Mouse (Mus musculus): ENCODE results near the gene Aldh3b1.
A peak's percentile ranks its signal among the peaks of the same experiment; 100 is the strongest.

Aldh3b1 gene

GRCm38 (mm10) chr19:3910206-3910605 lies 19.4 kb downstream of the Aldh3b1 start:
- no peak for DNase-seq (ENCODE audit: low spot score)

GRCm38 (mm10) chr19:3907876-3908660 lies 21.5 kb downstream of the Aldh3b1 start:
- no peak for DNase-seq (ENCODE audit: low spot score)

- peak; percentile 59 for DNase-seq (ENCODE audit: low spot score)
Observed at GRCm38 (mm10) chr19:3906795-3907786, 22.5 kb downstream of the Aldh3b1 start, which contains the start of gene Tcirg1. Tcirg1 (minus strand) TSS chr19:3907133.

- no peak for DNase-seq (ENCODE audit: low spot score)
Observed at GRCm38 (mm10) chr19:3906326-3906725, 23.3 kb downstream of the Aldh3b1 start.

- DNase-seq (ENCODE audit: low spot score): no peak
Observed at GRCm38 (mm10) chr19:3905261-3905969, 24.2 kb downstream of the Aldh3b1 start.

GRCm38 (mm10) chr19:3904363-3904675 lies 25.3 kb downstream of the Aldh3b1 start:
- no peak for DNase-seq (ENCODE audit: low spot score)

- DNase-seq (ENCODE audit: low spot score): no peak
Observed at GRCm38 (mm10) chr19:3903648-3904362, 25.8 kb downstream of the Aldh3b1 start.

- no peak for DNase-seq (ENCODE audit: low spot score)
Observed at GRCm38 (mm10) chr19:3902966-3903365, 26.6 kb downstream of the Aldh3b1 start.

GRCm38 (mm10) chr19:3899618-3900017 lies 30.0 kb downstream of the Aldh3b1 start:
- DNase-seq (ENCODE audit: low spot score): no peak

- DNase-seq (ENCODE audit: low spot score): no peak
Observed at GRCm38 (mm10) chr19:3898952-3899351, 30.7 kb downstream of the Aldh3b1 start.

GRCm38 (mm10) chr19:3897557-3897956 lies 32.1 kb downstream of the Aldh3b1 start:
- DNase-seq (ENCODE audit: low spot score): no peak

GRCm38 (mm10) chr19:3896208-3896607 lies 33.4 kb downstream of the Aldh3b1 start:
- no peak for DNase-seq (ENCODE audit: low spot score)

GRCm38 (mm10) chr19:3895171-3895631 lies 34.4 kb downstream of the Aldh3b1 start:
- DNase-seq (ENCODE audit: low spot score): no peak

- no peak for DNase-seq (ENCODE audit: low spot score)
Observed at GRCm38 (mm10) chr19:3894294-3894693, 35.3 kb downstream of the Aldh3b1 start.

GRCm38 (mm10) chr19:3893545-3894116 lies 36.0 kb downstream of the Aldh3b1 start:
- DNase-seq (ENCODE audit: low spot score): no peak

- DNase-seq (ENCODE audit: low spot score): no peak
Observed at GRCm38 (mm10) chr19:3890181-3890580, 39.4 kb downstream of the Aldh3b1 start.

- no peak for DNase-seq (ENCODE audit: low spot score)
Observed at GRCm38 (mm10) chr19:3889096-3889495, 40.5 kb downstream of the Aldh3b1 start.

- no peak for DNase-seq (ENCODE audit: low spot score)
Observed at GRCm38 (mm10) chr19:3884325-3884990, 45.1 kb downstream of the Aldh3b1 start.

GRCm38 (mm10) chr19:3882214-3882613 lies 47.4 kb downstream of the Aldh3b1 start:
- DNase-seq (ENCODE audit: low spot score): no peak

- no peak for DNase-seq (ENCODE audit: low spot score)
Observed at GRCm38 (mm10) chr19:3880054-3880848, 49.4 kb downstream of the Aldh3b1 start.

Data from spleen, adult 12 weeks (tissue).